Mouse (Mus musculus) liver, adult 2 months (tissue): ENCODE measurements around the gene Tceanc2. TPM values are rescaled to one million over a fixed set of nuclear protein-coding genes. Genes with fewer than 3 reads are reported as not detected.
A peak's percentile ranks its signal among the peaks of the same experiment; 100 is the strongest.
"Not testable (repeated sequence)": the region's sequence is repeated elsewhere in the genome, so short reads cannot be mapped to it uniquely, and the experiment has no call there.

ENCODE experiments used
- DNase-seq: peaks from one replicate; pipeline ENCODE4 v3.0.0-alpha.2; 2011; ENCODE audit warnings: low read depth, low spot score; ENCODE audit errors: extremely low read depth
- H3K27ac ChIP-seq: fragments of 200-500 bp; replicated peaks from 2 replicates; pipeline ENCODE4 v1.5.1; 2012; ENCODE audit warnings: low read depth, mild to moderate bottlenecking, control low read depth, inconsistent platforms, low read length; ENCODE audit not compliant: insufficient read depth
- H3K27me3 ChIP-seq: fragments of 200-500 bp; 2 replicates; pipeline ENCODE4 v1.6.1; 2012; ENCODE audit warnings: mild to moderate bottlenecking, moderate library complexity, low read length, inconsistent platforms; ENCODE audit not compliant: control insufficient read depth, insufficient read depth
- H3K36me3 ChIP-seq: fragments of 200-500 bp; 2 replicates; pipeline ENCODE4 v1.6.1; 2012; ENCODE audit warnings: low read length, inconsistent platforms; ENCODE audit not compliant: control insufficient read depth, insufficient read depth
- H3K4me1 ChIP-seq: fragments of 200-500 bp; 2 replicates; pipeline ENCODE4 v1.6.1; 2011; ENCODE audit warnings: low read length; ENCODE audit not compliant: control insufficient read depth, insufficient read depth
- H3K4me3 ChIP-seq: fragments of 200-500 bp; 2 replicates; pipeline ENCODE4 v1.5.1; 2011; ENCODE audit warnings: low read depth, mild to moderate bottlenecking, control low read depth, low read length, moderate library complexity; ENCODE audit not compliant: insufficient read depth
- H3K79me2 ChIP-seq: fragments of 200-500 bp; 2 replicates; pipeline ENCODE4 v1.6.1; 2012; ENCODE audit warnings: inconsistent platforms, mild to moderate bottlenecking, low read length, moderate library complexity; ENCODE audit not compliant: control insufficient read depth, insufficient read depth
- H3K9ac ChIP-seq: fragments of 200-500 bp; 2 replicates; pipeline ENCODE4 v1.6.1; 2012; ENCODE audit warnings: low read depth, mild to moderate bottlenecking, control low read depth, inconsistent platforms, low read length
- CTCF ChIP-seq: fragments of 200-500 bp; IDR thresholded peaks from 2 replicates; pipeline ENCODE4 v1.5.1; 2011; ENCODE audit warnings: low read depth, low read length, control low read depth
- POLR2A ChIP-seq: fragments of 200-500 bp; IDR thresholded peaks from 2 replicates; pipeline ENCODE4 v1.6.1; 2011; ENCODE audit warnings: low read length, control low read depth; ENCODE audit not compliant: insufficient read depth; ENCODE audit errors: extremely low read depth
- WGBS: fragments of 180-500 bp; shearing (Covaris S2); methylation state at CpG from one replicate; pipeline ENCODE4 v1.1.7; 2018; 5-methylcytosine and 5-hydroxymethylcytosine counted together
- polyA plus RNA-seq: library from polyadenylated mRNA; depleted of rRNA; stranded (reverse); fragments of >200 nt; gene quantifications from 2 replicates; pipeline ENCODE4 v1.2.3, GENCODE M21; 2012
- total RNA-seq: library from RNA; depleted of rRNA; stranded (reverse); fragments of >200 nt; gene quantifications from 2 replicates; pipeline ENCODE4 v1.2.3, GENCODE M21; 2014

The Tceanc2 gene
- total and polyA plus RNA-seq, 2 experiments: 5.3 to 6.6 TPM

DNA sequence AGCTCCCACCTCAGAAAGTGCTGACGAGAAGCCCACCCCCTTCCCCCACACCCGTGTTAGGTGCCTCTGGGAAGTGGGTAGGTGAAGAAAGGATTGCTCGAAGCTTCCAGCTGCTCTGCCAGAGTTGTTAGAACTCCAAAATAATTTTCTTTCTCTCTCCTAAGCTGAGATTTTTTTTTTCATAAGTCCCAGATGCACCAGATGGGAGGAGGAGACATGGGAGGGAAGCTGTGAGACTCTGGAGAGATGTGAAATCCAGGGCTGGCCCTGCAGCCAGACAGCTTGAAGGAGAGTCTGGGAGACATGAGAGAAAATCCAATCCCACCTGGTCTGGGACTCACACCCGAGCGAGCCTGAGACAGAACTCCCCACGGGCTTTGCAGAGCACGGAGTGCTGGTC is 54.5 kb downstream of the Tceanc2 start:
- no peak overlapping the region for H3K4me3 ChIP-seq
- H3K36me3 ChIP-seq: no peaks in the 10 kb centered on the region
- H3K27ac ChIP-seq: no peak overlapping the region
- H3K9ac ChIP-seq: no peak overlapping the region
- 0 out of 2 replicates have a peak, but pooled peaks cover under 1% of the 10 kb centered on the region for H3K4me1 ChIP-seq
- WGBS: 74% methylated on average over 7 of the region's 7 CpGs
- DNase-seq: no peak
- H3K79me2 ChIP-seq: no peaks in the 10 kb centered on the region
- no peaks in the 10 kb centered on the region for H3K27me3 ChIP-seq
- TF ChIP-seq CTCF: no peak
- no peak for TF ChIP-seq POLR2A

DNA sequence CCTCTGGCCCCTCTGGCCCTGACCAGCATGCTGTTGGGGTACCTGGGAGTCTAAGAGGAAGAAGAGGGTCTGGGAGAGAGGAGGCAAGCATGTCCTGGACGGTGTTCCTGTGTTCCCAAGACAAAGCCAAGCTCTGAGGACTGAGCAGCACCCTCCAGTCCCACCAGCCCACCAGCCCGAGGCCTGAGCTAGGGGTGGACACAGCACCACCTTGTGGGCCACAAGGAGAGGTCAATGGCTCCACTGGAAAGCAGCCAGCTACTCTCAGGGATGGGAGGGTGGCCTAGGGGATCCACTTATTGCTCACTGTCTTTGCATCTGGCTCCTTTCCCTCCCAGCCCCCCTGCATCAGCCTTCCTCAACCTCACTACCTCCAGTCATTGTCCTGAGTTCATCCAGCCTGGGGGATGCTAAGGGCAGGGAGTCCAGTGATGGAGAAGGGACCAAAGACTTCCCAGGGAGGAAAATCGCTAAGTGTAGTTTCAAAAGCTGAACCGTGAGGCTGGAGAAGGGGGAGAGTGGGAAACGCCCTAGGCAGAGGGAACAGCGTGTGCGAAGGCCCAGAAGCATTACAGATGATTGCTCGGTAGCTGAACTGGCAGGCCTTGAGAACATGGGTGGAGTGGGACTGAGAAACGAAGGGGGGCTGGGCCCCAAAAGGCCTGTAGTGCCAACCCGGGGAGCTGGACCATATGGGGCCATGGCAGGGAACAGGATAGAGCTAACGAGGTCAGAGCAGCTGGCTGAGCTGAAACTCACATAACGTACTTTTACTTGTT is 57.6 kb downstream of the Tceanc2 start:
- H3K4me1 ChIP-seq: peaks cover 8% of the 10 kb centered on the region
- TF ChIP-seq POLR2A: no peak
- peak; percentile 56 for TF ChIP-seq CTCF
- no peaks in the 10 kb centered on the region for H3K27me3 ChIP-seq
- H3K27ac ChIP-seq: no peak overlapping the region
- DNase-seq: no peak
- no peaks in the 10 kb centered on the region for H3K79me2 ChIP-seq
- H3K4me3 ChIP-seq: no peak overlapping the region
- H3K9ac ChIP-seq: no peak overlapping the region
- WGBS: 86% methylated on average over 12 of the region's 12 CpGs
- no peaks in the 10 kb centered on the region for H3K36me3 ChIP-seq

DNA sequence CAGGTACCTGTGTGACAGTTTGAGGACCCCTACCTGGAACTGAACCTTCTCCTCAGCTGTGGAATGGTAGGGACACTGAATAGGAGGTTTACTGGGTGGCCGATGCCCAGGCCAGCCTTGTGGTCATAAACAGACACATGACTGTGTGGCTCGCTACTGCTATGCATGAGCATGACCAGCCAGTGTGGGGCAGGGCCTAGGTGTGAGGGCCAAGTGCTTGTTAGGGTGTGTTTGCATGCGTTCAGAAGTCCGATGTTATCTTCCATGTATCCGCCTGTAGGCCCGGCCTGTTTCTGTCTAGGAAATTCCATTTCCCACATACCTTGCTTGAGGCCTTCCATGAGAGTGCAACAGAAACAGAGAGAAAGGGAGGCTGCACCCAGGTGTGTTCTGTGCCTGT is 58.2 kb downstream of the Tceanc2 start:
- H3K4me3 ChIP-seq: no peak overlapping the region
- H3K27me3 ChIP-seq: no peaks in the 10 kb centered on the region
- H3K27ac ChIP-seq: no peak overlapping the region
- H3K9ac ChIP-seq: no peak overlapping the region
- 90% methylated on average over 6 of the region's 6 CpGs for WGBS
- no peaks in the 10 kb centered on the region for H3K36me3 ChIP-seq
- no peaks in the 10 kb centered on the region for H3K79me2 ChIP-seq
- no peak for DNase-seq
- peaks cover 8% of the 10 kb centered on the region for H3K4me1 ChIP-seq
- TF ChIP-seq POLR2A: no peak
- no peak for TF ChIP-seq CTCF

DNA sequence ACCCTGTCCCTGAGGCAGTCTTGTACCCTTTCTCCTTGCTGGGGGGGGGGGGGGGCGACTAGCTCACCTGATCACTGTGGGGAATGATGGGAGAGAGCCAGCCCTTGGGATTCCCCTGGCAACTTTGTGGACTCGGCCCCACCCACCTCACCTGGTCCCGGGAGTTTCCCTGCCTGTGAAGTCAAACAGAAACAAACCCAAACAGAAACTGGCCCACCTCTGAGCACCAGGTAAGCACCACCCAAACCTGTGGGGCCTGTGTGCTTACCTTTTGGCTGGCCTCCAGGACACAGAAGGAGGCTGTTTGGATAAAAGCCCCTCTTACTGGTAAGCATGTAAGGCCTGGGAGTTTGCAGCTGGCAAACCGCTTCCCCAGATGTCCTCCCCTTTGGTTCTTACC is 59.9 kb downstream of the Tceanc2 start:
- TF ChIP-seq CTCF (no peak), POLR2A (no peak)
- no peak overlapping the region for H3K27ac ChIP-seq
- H3K79me2 ChIP-seq: no peaks in the 10 kb centered on the region
- no peak overlapping the region for H3K4me3 ChIP-seq
- no peak overlapping the region for H3K9ac ChIP-seq
- peaks cover 8% of the 10 kb centered on the region for H3K4me1 ChIP-seq
- no peak for DNase-seq
- H3K36me3 ChIP-seq: no peaks in the 10 kb centered on the region
- 75% methylated on average over 4 of the region's 4 CpGs for WGBS
- H3K27me3 ChIP-seq: no peaks in the 10 kb centered on the region

DNA sequence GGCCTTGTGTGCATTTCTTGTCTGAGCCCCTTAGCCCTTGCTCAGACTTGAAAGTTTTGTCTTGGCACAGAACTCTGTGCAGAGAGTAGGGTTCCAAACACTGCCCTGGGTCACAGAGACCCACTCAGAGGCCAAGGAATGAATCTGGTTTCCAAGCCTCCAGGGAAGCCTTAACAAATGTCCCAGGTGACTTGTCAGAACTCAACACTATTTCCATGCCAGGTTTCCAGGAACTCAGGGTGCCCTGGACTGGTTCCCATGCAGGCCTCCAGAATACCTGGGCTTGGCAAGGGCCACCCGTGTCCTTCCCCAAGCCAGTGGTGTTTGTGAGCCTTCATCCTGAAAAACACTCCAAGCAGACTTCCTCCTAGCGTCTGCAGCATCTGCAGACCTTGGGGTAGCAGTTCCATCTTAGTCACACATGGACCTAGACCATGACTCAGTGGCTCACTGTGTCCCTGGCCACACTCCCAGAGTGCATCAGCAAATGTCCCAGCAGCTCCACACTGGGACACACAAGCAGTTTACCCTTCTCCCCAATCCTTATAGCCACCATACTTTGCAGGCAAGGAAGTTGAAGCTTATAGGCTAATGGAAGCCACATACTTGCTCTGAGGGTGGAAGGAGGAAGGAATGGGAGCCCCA is 61.1 kb downstream of the Tceanc2 start:
- 47% methylated on average over 2 of the region's 2 CpGs for WGBS
- no peak for TF ChIP-seq CTCF
- TF ChIP-seq POLR2A: no peak
- H3K27ac ChIP-seq: no peak overlapping the region
- H3K27me3 ChIP-seq: no peaks in the 10 kb centered on the region
- H3K79me2 ChIP-seq: no peaks in the 10 kb centered on the region
- DNase-seq: peak; percentile 15
- H3K36me3 ChIP-seq: no peaks in the 10 kb centered on the region
- peaks cover 8% of the 10 kb centered on the region for H3K4me1 ChIP-seq
- no peak overlapping the region for H3K9ac ChIP-seq
- no peak overlapping the region for H3K4me3 ChIP-seq

DNA sequence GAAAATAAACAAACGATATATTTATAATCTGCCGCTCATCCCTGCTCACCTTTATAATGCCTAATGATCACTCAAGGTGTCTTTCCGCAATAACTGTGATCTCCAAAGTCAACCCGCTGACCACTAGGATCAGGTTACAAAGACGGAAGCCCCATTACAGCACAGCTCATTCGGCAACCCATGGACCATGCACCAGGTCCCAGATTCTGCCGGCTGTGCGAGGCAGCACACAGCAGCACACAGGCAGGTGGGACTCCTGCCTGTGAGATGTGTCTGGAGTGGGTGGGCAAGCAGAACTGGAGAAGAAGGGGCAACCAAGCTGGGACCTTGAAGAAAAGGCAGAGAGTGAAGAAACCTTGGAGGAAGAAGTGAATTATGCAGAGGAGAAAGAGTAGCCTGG is 64.6 kb downstream of the Tceanc2 start:
- H3K9ac ChIP-seq: no peak overlapping the region
- H3K36me3 ChIP-seq: no peaks in the 10 kb centered on the region
- peaks cover 8% of the 10 kb centered on the region for H3K4me1 ChIP-seq
- H3K27ac ChIP-seq: no peak overlapping the region
- H3K27me3 ChIP-seq: no peaks in the 10 kb centered on the region
- no peak for TF ChIP-seq POLR2A
- TF ChIP-seq CTCF: no peak
- DNase-seq: no peak
- H3K4me3 ChIP-seq: no peak overlapping the region
- 62% methylated on average over 8 of the region's 8 CpGs for WGBS
- H3K79me2 ChIP-seq: no peaks in the 10 kb centered on the region

DNA sequence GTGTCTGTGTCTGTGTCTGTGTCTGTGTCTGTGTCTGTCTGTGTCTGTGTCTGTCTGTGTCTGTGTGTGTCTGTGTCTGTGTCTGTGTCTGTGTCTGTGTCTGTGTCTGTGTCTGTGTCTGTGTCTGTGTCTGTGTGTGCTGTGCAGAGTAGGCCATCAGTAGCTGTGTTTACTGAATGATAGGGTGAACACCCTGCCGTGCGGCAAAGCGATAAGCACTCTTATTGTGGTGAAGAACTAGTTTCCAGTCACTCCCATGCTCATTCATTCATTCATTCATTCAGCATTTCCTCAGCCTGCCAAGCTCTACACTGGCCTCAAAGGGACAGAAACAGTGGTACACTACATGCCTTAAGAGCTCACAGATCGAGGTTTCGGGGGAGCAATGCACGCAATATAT is 69.7 kb downstream of the Tceanc2 start:
- not testable (repeated sequence) for H3K4me1 ChIP-seq, H3K9ac ChIP-seq, H3K79me2 ChIP-seq, H3K36me3 ChIP-seq, H3K27ac ChIP-seq, H3K27me3 ChIP-seq, DNase-seq, H3K4me3 ChIP-seq
- 82% methylated on average over 6 of the region's 6 CpGs for WGBS
